Mouse (Mus musculus): ENCODE measurements around the gene Fhod1.

- TF ChIP-seq CTCF (IDR thresholded peaks at IDR 0.05; ENCODE audit: low read depth, low read length) = no peak
- no peak for TF ChIP-seq POLR2AphosphoS5 (IDR thresholded peaks at IDR 0.05; ENCODE audit: insufficient replicate concordance, low read depth, low read length)
- no peak for TF ChIP-seq GATA1 (IDR thresholded peaks at IDR 0.05; ENCODE audit: borderline replicate concordance, low read length)
- no peak for TF ChIP-seq TAL1 (conservative IDR thresholded peaks at IDR 0.05; ENCODE audit: low read depth, low read length)
- no peak for TF ChIP-seq GATA2 (IDR thresholded peaks at IDR 0.05; ENCODE audit: borderline replicate concordance, low read depth, low read length)
These were observed 41.5 kb downstream of the Fhod1 start for GRCm38 (mm10) chr8:105306146-105306691.

All from G1E (cell line).